Mouse (Mus musculus): ENCODE measurements around the gene Gm42957.

DNA sequence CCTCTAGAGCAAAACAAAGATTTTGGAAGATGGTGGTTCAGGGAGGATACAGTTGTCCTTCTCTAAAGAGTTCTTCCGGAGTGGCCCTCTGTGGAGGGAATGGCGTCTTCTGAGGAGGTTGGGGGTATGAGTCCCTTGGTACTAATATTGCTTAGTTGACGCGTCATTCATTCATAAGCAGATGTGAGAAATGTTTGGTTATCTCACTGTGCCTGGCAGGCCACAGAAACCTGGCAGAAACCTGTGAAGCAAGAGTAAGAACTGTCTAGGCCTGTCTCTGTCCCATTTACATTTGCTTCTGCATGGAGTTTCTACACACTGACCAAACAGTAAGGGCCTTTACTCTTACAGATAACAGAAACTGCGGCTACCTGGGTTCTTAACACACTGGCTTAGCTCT lies 36.2 kb downstream of the Gm42957 start:
- no peak for TF ChIP-seq CTCF (IDR thresholded peaks at IDR 0.05; ENCODE audit: extremely low read depth, insufficient read depth, low read length)
- TF ChIP-seq POLR2A (IDR thresholded peaks at IDR 0.05; ENCODE audit: extremely low read depth, insufficient read depth, low read length) = no peak
